Mouse (Mus musculus) brain, embryonic 14.5 days (tissue): ENCODE data around the gene Klk4.

Experiments used
- CTCF ChIP-seq: fragments of 200-500 bp; IDR thresholded peaks from 2 replicates; pipeline ENCODE4 v1.5.1; 2012; ENCODE audit warnings: inconsistent platforms, mild to moderate bottlenecking, moderate library complexity, borderline replicate concordance; ENCODE audit not compliant: insufficient read depth, insufficient read length; ENCODE audit errors: extremely low read depth
- POLR2A ChIP-seq: fragments of 200-500 bp; IDR thresholded peaks from 2 replicates; pipeline ENCODE4 v1.6.1; 2012; ENCODE audit warnings: mild to moderate bottlenecking, inconsistent platforms, borderline replicate concordance; ENCODE audit not compliant: poor library complexity, insufficient read depth, insufficient read length, severe bottlenecking; ENCODE audit errors: extremely low read depth

DNA sequence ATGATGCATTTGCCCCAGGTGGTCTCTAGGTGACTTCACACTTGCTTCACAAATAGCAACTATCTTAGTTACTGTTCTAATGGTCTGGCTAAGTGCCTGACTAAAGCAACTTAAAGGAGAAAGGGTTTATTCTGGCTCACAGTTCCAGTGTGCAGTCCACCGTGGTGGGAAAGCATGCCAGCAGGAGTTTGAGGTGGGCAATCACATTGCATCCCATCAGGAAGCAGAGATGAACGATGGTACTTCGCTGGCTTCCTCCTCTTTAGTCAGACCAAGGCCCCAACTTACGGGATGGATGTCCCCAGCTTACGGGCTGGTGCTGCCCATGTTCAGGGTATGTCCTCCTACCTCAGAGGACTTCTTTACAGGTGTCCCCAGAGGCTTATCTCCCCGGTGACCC lies 29.3 kb upstream of the Klk4 start:
- TF ChIP-seq POLR2A, result no peak
- TF ChIP-seq CTCF, result no peak
